Mouse (Mus musculus) kidney, adult 2 months (tissue): ENCODE results near the gene Dlk1.

Experiments used
- CTCF ChIP-seq: fragments of 200-500 bp; conservative IDR thresholded peaks from 2 replicates; pipeline ENCODE4 v1.5.1; 2011; ENCODE audit warnings: low read depth, mild to moderate bottlenecking, control low read depth, low read length, moderate library complexity, mixed read lengths; ENCODE audit not compliant: insufficient read depth, insufficient read length
- POLR2A ChIP-seq: fragments of 200-500 bp; IDR thresholded peaks from one replicate; pipeline ENCODE4 v1.6.1; 2011; ENCODE audit warnings: low read depth, low read length, control low read depth

- TF ChIP-seq POLR2A (no peak), CTCF (no peak)
These were observed 42.5 kb downstream of the Dlk1 start for GRCm38 (mm10) chr12:109495016-109495644.
